Mouse (Mus musculus) hematopoietic stem cell, adult 5-6 weeks (primary cell): ENCODE measurements around the gene Gng7. TPM values are rescaled to one million over a fixed set of nuclear protein-coding genes. Genes with fewer than 3 reads are reported as not detected.

Experiments used
- ATAC-seq, 2 experiments: fragments of 125-278 bp in 1 of 2; replicated peaks in 1 of 2; 2 replicates each; pipeline ENCODE4 v1.8.0; 2016 to 2017; ENCODE audit warnings: inconsistent platforms in 2 of 2, mild to moderate bottlenecking in 2 of 2, moderate number of reproducible peaks in 2 of 2, low read depth in 1 of 2, moderate TSS enrichment in 1 of 2; ENCODE audit not compliant: low FRiP score in 2 of 2, poor library complexity in 2 of 2, severe bottlenecking in 2 of 2, insufficient read depth in 1 of 2, low TSS enrichment in 1 of 2
- total RNA-seq: library from RNA; stranded (forward); fragments of 172-1452, 232-1000 nt; gene quantifications from 2 replicates; pipeline ENCODE4 v1.2.3, GENCODE M21; 2017

The Gng7 gene
- total RNA-seq, 1 experiment from 2014 or later, result 0.50 TPM

DNA sequence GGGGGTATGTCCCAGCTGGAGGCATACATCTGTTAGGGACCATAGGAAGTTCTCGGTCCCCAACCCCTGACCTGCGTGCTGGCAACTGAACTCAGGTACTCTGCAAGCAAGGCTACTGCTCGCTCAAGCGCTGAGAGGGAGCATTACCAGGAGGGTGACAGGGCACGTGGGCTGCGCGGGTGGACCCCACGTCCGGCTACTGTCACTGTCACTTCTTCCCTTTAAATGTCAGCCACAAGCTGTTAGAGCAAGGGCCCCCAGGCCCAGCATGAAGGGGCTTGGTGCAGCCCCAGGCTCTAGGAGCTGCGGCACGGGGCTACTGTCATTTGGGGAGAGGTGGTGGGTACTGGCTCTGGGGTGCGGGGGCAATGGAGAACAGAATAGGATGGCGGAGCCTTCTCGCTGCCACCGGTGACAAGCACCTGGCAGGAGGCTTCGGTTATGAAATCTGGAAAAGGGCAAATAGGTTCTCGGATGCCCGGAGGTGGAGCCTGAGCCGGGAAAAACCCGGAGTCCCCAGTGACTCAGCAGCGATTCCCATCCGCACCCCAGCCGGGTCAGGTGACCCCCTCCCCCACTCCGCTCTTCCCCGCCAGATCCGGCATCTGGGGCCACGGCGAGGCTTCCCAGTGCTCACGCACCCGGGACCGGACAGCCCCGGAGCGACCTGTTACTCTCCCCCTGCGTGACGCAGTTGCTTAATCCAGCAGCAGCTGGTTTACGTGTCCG is 29.3 kb downstream of the Gng7 start:
- ATAC-seq, result 0 out of 4 replicates have a peak, but pooled peaks have one; percentile 8 to 24

DNA sequence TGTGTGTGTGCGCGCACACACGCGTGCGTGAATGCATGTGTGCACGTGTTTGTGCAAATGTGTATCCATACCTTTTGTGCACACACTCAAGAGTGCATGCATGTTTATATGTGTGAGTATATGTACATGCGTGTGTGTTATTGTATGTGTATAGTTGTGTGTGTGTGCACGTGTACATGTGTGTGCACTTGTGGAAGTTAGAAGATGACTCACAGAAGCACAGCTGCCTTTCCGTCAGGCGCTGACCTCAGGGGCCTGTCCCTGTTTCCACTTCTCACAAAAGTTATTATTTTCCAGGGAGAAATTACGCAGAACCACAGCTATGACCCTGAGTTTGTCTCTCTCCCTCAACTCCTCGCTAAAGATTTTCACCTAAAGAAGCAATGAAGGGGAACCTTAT is 30.5 kb downstream of the Gng7 start:
- no peak for ATAC-seq

GRCm38 (mm10) chr10:80982381-80982780 is 32.4 kb downstream of the Gng7 start:
- no peak for ATAC-seq

- peak; percentile 48 to 56; a peak in 2 of 4 replicates for ATAC-seq
Observed at GRCm38 (mm10) chr10:80981564-80982112, 33.1 kb downstream of the Gng7 start.

DNA sequence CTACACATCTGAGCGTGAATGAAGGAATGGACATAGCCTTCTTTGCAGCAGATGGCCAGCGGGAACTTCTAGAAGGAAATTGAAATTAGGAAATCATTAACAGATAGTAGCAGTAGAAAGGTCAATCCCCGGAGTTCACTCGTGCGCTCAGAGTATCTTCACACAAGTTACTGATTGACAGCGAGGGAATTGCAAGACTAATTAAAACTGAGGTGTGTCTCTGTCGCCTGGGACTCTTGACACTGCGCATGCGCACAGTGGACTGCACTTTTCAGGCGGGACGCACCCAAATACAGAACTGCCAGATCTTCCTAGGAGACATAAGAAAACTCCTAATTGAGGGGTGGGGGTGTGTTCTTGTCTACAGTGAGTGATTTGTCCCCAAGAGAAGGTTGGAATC is 39.3 kb downstream of the Gng7 start:
- no peak for ATAC-seq

DNA sequence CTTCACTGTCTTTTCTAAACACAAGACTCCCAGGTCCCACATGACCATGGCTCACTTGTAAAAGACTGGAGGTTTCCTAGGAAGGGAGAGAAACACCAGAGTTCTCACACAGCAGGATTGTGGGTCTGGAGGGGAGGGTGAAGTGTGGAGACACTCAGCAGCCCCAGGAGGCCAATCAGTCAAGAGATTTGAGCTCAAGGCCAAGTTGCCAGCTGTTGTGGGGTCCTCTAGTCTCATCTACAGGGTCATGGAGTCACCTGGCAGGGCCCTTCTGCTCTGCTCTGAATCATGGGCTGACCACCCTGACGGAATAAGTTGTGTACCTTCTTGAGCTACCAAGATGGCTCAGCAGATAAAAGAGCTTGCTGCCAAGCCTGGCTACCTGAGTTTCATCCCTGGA is 41.0 kb downstream of the Gng7 start:
- ATAC-seq, result no peak

GRCm38 (mm10) chr10:80972071-80972987 is 42.4 kb downstream of the Gng7 start:
- ATAC-seq, result no peak

GRCm38 (mm10) chr10:80971533-80971932 is 43.2 kb downstream of the Gng7 start:
- ATAC-seq, result no peak

DNA sequence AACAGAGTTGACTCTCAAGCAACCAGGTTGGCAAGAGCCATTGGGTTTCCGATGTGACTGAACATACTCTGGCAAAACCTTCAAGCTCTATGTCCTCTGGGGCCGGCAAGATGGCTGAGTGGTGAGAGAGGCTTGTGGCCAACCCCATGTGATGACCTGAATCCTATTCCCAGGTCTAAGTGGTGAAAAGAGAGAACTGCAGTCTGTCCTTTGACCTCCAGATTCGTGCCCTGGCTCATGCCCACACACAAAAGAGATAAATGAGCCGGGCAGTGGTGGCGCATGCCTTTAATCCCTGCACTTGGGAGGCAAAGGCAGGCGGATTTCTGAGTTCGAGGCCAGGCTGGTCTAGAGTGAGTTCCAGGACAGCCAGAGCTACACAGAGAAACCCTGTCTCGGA is 44.6 kb downstream of the Gng7 start:
- ATAC-seq, result no peak

DNA sequence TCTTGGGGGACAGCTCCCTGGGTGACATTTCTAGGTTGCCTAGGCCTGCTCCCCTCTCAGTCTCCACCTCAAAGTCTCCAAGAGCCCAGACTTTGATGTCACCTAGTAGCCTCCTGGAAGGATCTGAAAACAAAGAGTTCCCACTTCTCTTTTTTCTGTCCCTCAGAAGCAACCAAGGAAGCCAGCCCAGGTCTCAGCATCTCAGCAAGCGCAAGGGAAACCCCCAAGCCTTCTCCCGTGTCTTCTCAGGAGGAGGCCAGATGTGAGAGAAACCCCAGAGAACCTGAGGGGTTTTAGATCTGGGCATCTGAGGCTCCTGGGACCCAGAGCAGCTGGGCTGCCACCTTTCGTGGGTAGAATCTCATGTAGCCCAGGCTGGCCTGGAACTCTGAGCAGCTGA is 45.4 kb downstream of the Gng7 start:
- ATAC-seq, result peak in 1 of 2 experiments; percentile 8; a peak in 1 of 4 replicates

GRCm38 (mm10) chr10:80968106-80968505 is 46.6 kb downstream of the Gng7 start:
- ATAC-seq, result no peak

DNA sequence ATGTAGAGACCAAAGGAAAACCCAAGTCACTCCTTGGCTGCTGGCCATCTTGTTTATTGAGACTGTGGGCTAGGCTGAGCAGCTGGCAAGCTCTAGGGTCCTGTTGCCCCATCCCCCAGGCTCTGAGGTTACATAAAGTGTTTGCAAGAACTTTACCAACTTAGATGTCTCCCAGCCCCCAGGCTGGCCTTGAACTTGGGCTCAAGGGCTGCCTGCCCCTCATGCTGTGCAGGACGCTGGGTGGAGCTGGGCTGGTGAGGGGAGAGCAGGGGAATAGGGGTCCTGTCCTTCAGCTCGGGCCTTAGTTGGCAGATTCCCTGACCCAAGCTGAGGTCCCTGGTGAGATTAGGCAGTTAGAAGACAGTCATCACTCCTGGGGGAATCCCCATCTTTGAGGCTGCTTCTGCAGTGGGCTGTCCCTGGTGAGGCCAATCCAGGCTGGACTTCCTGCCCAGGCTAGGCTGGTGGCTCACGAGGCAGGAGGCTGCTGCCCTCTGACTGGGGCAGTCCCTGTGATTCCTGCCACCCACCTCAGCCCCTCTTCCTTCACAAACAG is 47.6 kb downstream of the Gng7 start:
- ATAC-seq, result peak in 1 of 2 experiments; percentile 14; a peak in 2 of 4 replicates

DNA sequence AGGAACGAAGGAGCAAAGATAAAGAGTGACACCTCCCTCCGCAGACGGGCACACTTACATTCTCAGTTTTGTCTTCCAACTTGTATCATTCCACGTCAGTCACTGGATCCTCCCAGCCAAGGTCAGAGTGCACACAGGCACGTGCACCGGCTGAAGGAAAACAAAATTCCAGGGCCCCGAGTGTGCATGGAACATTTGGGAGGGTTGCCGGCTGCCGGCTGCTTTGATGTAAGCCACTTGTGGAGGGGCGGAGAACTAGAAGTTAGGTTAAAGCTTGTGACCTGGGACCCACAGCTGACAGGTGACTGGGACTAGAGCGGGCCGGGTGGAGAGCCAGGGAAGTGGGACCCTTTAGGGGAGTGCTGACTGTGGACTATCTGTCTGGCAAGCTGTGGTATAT is 48.4 kb downstream of the Gng7 start:
- ATAC-seq, result no peak

DNA sequence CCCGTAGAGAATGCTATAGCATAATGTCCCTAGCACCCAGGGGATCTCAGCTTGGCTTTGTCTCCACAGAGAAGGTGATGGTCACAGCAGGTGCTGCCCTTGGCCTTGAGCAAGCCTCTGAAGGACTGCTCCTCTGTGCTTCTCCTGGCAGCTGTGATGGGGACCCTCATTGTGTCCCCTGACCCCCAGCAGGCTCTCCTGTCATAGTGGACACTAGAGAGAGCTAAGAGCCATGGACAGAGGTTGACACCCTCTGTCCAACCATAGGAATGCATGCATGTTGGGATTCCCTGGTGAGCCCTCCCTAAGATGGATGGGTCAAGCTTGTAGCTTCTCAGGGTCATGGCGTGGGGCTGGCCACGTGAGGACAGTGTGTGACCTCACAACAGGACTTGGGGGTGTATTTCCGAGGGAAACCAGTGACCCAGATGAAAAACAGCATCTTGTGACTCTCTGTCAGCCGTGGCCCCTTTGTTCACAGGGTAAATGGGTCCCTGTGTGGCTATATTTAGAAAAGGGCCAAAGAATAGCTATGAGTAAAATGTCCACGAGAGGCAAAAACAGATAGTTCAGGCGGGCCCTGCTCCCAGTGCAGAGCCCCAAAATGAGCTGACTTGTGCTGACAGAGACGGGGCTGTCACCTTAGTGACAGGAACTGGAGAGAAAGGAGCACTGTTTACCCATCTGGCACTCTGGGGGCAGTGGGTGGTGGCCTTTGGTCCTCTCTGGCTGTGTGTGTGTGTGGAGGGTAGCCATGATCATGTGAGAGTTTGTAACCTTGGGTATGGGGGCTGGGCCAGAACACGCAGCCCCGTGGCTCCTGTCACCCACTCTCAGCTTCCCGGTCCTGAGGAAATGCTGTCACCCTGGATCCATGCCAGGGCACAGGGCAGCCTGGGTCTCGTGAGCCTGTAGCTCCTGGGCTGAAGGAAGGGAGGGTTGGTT is 51.4 kb downstream of the Gng7 start:
- ATAC-seq, result peak in 1 of 2 experiments; percentile 14; a peak in 1 of 4 replicates

GRCm38 (mm10) chr10:80962585-80962984 is 52.2 kb downstream of the Gng7 start:
- no peak for ATAC-seq

DNA sequence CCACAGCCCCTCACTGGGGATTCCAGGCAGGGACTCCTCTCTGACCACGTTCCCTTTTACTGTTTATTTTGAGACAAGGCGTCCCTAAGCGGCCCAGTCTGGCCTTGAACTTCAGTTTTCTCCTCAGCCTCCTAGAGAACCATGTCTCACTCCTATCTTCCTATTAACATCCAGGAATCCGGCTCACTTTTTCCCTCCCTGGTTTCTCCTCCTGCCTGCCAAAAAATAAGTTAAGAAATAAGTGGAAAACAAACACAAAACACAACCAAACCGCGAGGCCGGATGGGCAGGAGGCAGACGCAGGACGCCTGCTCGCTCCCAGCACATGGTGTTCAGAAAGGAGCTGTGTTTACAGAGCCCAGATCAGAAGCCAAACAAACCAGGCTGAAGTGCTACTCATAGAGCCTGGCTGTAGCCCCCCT is 52.7 kb downstream of the Gng7 start:
- ATAC-seq, result no peak
